Mouse (Mus musculus) midbrain, embryonic 10.5 days (tissue): Measurements from ENCODE around the gene Arhgef7. TPM values are rescaled to one million over a fixed set of nuclear protein-coding genes. Genes with fewer than 3 reads are reported as not detected.
A peak's percentile ranks its signal among the peaks of the same experiment; 100 is the strongest.
"Not testable (repeated sequence)": the region's sequence is repeated elsewhere in the genome, so short reads cannot be mapped to it uniquely, and the experiment has no call there.

Source experiments
- DNase-seq: peaks from one replicate; pipeline ENCODE4 v3.0.0-alpha.2; 2017; ENCODE audit warnings: low spot score
- H3K27ac ChIP-seq: fragments of 300-500 bp; sonication (generic); replicated peaks from 2 replicates; pipeline ENCODE4 v1.5.1; 2016; ENCODE audit warnings: mild to moderate bottlenecking
- H3K27me3 ChIP-seq: fragments of 300-500 bp; sonication (generic); 2 replicates; pipeline ENCODE4 v1.6.1; 2016; ENCODE audit warnings: low read depth, mild to moderate bottlenecking; ENCODE audit not compliant: poor library complexity, severe bottlenecking
- H3K36me3 ChIP-seq: fragments of 300-500 bp; sonication (generic); 2 replicates; pipeline ENCODE4 v1.6.1; 2016; ENCODE audit warnings: mild to moderate bottlenecking, moderate library complexity
- H3K4me1 ChIP-seq: fragments of 300-500 bp; sonication (generic); 2 replicates; pipeline ENCODE4 v1.6.1; 2016
- H3K4me3 ChIP-seq: fragments of 300-500 bp; sonication (generic); 2 replicates; pipeline ENCODE4 v1.5.1; 2016; ENCODE audit warnings: mild to moderate bottlenecking, moderate library complexity
- H3K9me3 ChIP-seq: fragments of 300-500 bp; sonication (generic); replicated peaks from 2 replicates; pipeline ENCODE4 v1.6.1; 2016; ENCODE audit warnings: mild to moderate bottlenecking
- WGBS: fragments of 180-500 bp; shearing (Covaris S2); methylation state at CpG from one replicate; pipeline ENCODE4 v1.1.7; 2016; 5-methylcytosine and 5-hydroxymethylcytosine counted together
- polyA plus RNA-seq: library from polyadenylated mRNA; unstranded; fragments of >200 nt; fragmentation: Nextera tagmentation; extraction: Ambion mirVana; gene quantifications from 2 replicates; pipeline ENCODE4 v1.2.1, GENCODE M21; 2016

Arhgef7 gene
- polyA plus RNA-seq, 1 experiment from 2014 or later, result 47.4 TPM

DNA sequence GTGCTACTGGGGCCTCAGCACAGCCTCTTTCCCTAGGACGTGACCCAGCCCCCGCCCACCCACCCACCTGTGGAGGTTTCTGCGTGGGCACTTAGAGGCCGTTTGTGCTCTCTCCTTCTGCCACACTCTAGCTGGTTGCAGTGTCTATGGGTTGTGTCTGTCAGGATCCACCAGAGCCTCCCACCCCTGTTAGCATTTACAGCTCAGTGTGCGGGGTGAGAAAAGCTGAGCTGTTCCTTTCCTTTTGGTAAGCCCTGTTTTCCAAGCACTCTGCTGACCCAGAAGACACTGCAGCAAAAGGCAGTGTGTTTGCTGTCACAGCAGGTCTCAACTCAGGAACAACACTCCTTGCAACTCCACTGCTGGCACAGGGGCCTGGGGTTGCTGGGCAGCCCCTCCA lies 106.7 kb downstream of the Arhgef7 start:
- Histone ChIP-seq H3K27ac (no peak overlapping the region), H3K9me3 (no peaks in the 10 kb centered on the region), H3K36me3 (peaks cover 72% of the 10 kb centered on the region), H3K27me3 (no peaks in the 10 kb centered on the region), H3K4me3 (no peak overlapping the region), H3K4me1 (peaks cover 9% of the 10 kb centered on the region)
- WGBS, result 91% methylated on average over 5 of the region's 5 CpGs
- no peak for DNase-seq

GRCm38 (mm10) chr8:11834691-11835090 lies 107.2 kb downstream of the Arhgef7 start:
- no peak for DNase-seq
- Histone ChIP-seq H3K27ac (no peak overlapping the region), H3K36me3 (peaks cover 67% of the 10 kb centered on the region), H3K9me3 (no peaks in the 10 kb centered on the region), H3K27me3 (no peaks in the 10 kb centered on the region), H3K4me1 (peaks cover 9% of the 10 kb centered on the region), H3K4me3 (no peak overlapping the region)
- 94% methylated on average over 16 of the region's 16 CpGs for whole genome bisulfite sequencing

- no peak within 1 kb of the TSS for H3K4me3 ChIP-seq
- H3K27me3 ChIP-seq, result no peaks in the 10 kb centered on the region
- H3K36me3 ChIP-seq, result peaks cover 16% of the 10 kb centered on the region
- H3K4me1 ChIP-seq, result peaks cover 13% of the 10 kb centered on the region
- 92% methylated on average over 5 of the region's 5 CpGs for WGBS
- no peak for DNase-seq
- H3K9me3 ChIP-seq, result no peaks in the 10 kb centered on the region
- H3K27ac ChIP-seq, result peak within 1 kb of the TSS; percentile 59; the same call in 1 of the 2 replicates
These were observed 112.7 kb downstream of the Arhgef7 start, which contains the start of gene Tex29 for GRCm38 (mm10) chr8:11840174-11840573. TSS of gene Tex29 (plus strand) at chr8:11840474.

DNA sequence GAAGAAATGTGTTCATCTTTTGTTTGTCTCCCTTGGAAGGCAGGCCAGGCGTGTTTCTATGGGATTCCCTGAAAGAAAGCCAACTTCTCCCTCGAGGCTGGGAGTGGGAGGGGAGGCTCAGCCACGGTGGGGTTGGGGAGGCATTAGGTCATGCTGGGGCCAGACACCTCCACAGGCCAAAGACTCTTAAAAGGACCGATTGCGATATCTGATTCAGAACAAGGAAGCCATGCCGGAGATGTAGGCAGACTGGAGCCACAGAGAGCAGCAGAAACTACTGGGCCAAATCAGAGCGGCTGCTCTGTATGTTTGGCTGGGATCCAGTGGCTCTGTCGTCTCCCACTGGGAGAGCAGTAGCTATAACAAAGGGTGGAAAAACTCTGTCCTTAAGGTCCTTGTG lies 114.0 kb downstream of the Arhgef7 start:
- peaks cover 2% of the 10 kb centered on the region; the same call in 1 of the 2 replicates for H3K36me3 ChIP-seq
- DNase-seq, result no peak
- WGBS, result 53% methylated on average over 8 of the region's 8 CpGs
- H3K4me3 ChIP-seq, result no peak overlapping the region
- H3K9me3 ChIP-seq, result no peaks in the 10 kb centered on the region
- H3K4me1 ChIP-seq, result peaks cover 13% of the 10 kb centered on the region
- peak overlapping the region; percentile 59 for H3K27ac ChIP-seq
- H3K27me3 ChIP-seq, result no peaks in the 10 kb centered on the region

GRCm38 (mm10) chr8:11842757-11843156 lies 115.2 kb downstream of the Arhgef7 start:
- Histone ChIP-seq H3K27ac (no peak overlapping the region), H3K4me1 (peaks cover 13% of the 10 kb centered on the region), H3K36me3 (no peaks in the 10 kb centered on the region), H3K4me3 (no peak overlapping the region), H3K27me3 (no peaks in the 10 kb centered on the region), H3K9me3 (no peaks in the 10 kb centered on the region)
- 89% methylated on average over 8 of the region's 8 CpGs for WGBS
- no peak for DNase-seq

DNA sequence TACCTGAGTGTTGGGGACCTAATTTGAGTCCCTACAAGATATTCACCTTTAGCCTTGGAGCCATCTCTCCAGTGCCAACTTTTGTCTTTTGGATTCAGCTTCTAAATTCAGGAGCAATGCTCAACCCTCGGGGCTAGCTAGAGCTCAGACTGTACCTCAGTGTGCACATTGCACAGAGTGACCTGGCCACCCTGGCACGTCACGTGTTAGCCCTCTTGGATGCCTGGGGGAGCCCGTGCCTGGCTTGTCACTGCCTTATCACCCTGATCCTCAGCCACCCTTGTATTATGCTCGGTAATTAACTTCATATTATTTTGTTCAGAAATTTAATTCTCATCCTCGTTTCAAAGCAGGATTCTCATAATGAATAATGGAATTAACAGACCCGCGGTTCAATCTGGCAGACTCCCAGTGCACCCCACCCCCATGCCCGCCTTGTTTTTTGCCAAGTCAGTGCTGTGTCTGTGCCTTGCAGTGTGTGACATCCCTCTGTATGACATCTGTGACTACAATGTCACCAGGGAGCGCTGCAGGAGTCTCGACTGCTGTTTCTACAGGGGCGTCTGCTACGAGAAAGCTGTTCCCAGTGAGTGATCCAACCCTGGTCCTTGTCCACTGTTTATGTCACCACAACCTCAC lies 116.3 kb downstream of the Arhgef7 start:
- no peaks in the 10 kb centered on the region for H3K9me3 ChIP-seq
- no peaks in the 10 kb centered on the region for H3K36me3 ChIP-seq
- H3K27me3 ChIP-seq, result no peaks in the 10 kb centered on the region
- H3K27ac ChIP-seq, result no peak overlapping the region
- peaks cover 13% of the 10 kb centered on the region for H3K4me1 ChIP-seq
- no peak for DNase-seq
- H3K4me3 ChIP-seq, result no peak overlapping the region
- WGBS, result 87% methylated on average over 13 of the region's 13 CpGs

DNA sequence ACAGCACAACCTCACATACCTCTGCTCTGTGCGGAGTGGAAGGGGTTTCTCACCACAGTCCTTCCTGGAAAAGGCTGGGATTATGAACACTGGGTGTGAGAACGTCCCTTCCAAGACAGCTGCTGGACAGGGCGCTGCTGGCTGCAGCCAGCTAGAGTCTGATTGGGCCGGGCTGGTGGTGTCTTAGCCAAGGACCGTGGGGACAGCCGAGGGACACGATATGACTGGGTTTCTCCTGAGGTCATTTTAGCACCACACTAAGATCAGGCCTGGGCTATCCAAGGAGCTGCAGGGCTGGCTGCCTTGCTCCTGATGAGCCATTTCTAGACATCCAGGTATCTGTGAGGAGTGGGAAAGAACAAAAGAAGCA lies 116.8 kb downstream of the Arhgef7 start:
- no peak overlapping the region for H3K27ac ChIP-seq
- DNase-seq, result no peak
- no peaks in the 10 kb centered on the region for H3K9me3 ChIP-seq
- 90% methylated on average over 7 of the region's 7 CpGs for WGBS
- H3K4me3 ChIP-seq, result no peak overlapping the region
- no peaks in the 10 kb centered on the region for H3K27me3 ChIP-seq
- no peaks in the 10 kb centered on the region for H3K36me3 ChIP-seq
- peaks cover 13% of the 10 kb centered on the region for H3K4me1 ChIP-seq

DNA sequence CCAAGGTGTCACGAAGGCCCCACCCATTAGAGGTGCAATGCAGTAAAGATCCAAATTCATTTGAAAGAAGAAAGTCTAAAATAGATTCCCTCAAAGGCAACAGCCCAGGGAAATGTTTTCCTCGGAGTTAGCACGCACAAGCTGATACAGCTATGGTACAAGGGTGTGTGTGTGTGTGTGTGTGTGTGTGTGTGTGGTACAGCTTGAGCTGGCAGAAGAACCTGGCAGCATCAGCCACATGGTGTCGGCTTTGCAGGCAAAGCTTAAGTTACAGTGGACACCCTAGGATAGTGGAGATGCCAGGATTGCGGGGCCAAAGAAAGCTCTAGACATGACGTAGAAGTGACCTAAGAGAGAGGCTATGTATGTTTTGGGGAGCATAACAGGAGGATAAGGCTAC lies 119.3 kb downstream of the Arhgef7 start:
- DNase-seq, result no peak
- 93% methylated on average over 6 of the region's 6 CpGs for WGBS

DNA sequence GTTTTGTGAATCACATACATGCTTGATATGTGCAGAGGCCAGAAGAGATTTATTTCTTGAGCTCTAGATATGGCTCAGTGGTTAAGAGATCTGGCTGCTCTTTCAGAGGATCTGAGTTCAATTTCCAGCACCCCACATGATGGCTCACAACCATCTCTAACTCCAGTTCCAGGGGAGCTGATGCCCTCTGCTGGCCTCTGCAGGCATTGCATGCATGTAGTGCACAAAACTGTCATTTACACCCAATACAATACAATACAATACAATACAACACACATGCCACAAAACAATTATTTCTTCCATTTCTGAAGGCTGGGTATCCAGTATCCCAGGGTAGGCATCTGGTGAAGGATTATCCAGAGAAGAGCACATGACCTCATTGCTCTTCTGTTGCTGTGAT lies 140.3 kb downstream of the Arhgef7 start:
- Histone ChIP-seq H3K27ac (no peak overlapping the region), H3K36me3 (no peaks in the 10 kb centered on the region), H3K4me3 (no peak overlapping the region), H3K4me1 (no peaks in the 10 kb centered on the region), H3K27me3 (no peaks in the 10 kb centered on the region), H3K9me3 (0 out of 2 replicates have a peak, but pooled peaks cover 4% of the 10 kb centered on the region)
- no peak for DNase-seq

More for the DNA sequence above, 119.3 kb downstream of the Arhgef7 start:
- H3K27ac ChIP-seq, result no peak overlapping the region
- no peaks in the 10 kb centered on the region for H3K36me3 ChIP-seq
- H3K4me3 ChIP-seq, result no peak overlapping the region
- peaks cover 2% of the 10 kb centered on the region; the same call in 1 of the 2 replicates for H3K4me1 ChIP-seq
- no peaks in the 10 kb centered on the region for H3K27me3 ChIP-seq
- no peaks in the 10 kb centered on the region for H3K9me3 ChIP-seq

GRCm38 (mm10) chr8:11874227-11874626 lies 146.7 kb downstream of the Arhgef7 start:
- H3K27ac ChIP-seq, H3K4me3 ChIP-seq, DNase-seq, H3K4me1 ChIP-seq, H3K9me3 ChIP-seq, H3K36me3 ChIP-seq, H3K27me3 ChIP-seq: not testable (repeated sequence)
- 90% methylated on average over 6 of the region's 6 CpGs for WGBS

DNA sequence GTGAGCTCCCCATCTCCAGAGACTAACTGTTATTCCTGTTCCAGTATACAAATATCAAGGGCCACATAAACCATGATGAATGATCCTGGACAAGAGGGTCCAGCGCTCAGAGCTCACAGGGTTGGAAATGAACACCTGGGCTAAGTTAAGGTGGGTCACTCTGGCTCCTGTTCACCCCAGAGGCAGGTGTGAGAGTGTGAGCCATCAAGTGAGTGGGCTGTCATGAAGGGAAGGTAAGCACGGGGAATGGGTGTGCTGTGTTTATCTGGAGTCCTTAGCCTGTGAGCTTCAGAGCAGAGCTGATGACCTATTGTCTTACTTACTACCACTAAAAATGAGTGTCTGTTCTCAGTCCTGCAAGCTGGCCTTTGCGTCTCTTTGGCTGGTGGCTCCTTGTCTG lies 157.1 kb downstream of the Arhgef7 start:
- 97% methylated on average over 3 of the region's 3 CpGs for WGBS

More for the DNA sequence above, 157.1 kb downstream of the Arhgef7 start:
- H3K36me3 ChIP-seq, result no peaks in the 10 kb centered on the region
- no peak overlapping the region for H3K27ac ChIP-seq
- DNase-seq, result no peak
- no peak overlapping the region for H3K4me3 ChIP-seq
- H3K4me1 ChIP-seq, result peaks cover 38% of the 10 kb centered on the region
- H3K9me3 ChIP-seq, result peaks cover 16% of the 10 kb centered on the region
- no peaks in the 10 kb centered on the region for H3K27me3 ChIP-seq
